Mouse (Mus musculus): ENCODE results near the gene Ptprn2.

Ptprn2 gene

GRCm38 (mm10) chr12:116640871-116641270, 155.4 kb downstream of the Ptprn2 start:
- intact Hi-C loops (cut with DNase I) = loop anchor here (10.0 kb wide), 1 partner anchor 394 kb away; no protein-coding TSS in a partner anchor

- intact Hi-C loops (cut with DNase I) = loop anchor here (10.0 kb wide), 1 partner anchor 393 kb away; no protein-coding TSS in a partner anchor
Observed at GRCm38 (mm10) chr12:116641339-116642190, 156.0 kb downstream of the Ptprn2 start.

GRCm38 (mm10) chr12:116642191-116642549, 156.7 kb downstream of the Ptprn2 start:
- intact Hi-C loops (cut with DNase I) = loop anchor here (10.0 kb wide), 1 partner anchor 393 kb away; no protein-coding TSS in a partner anchor

GRCm38 (mm10) chr12:116646771-116647170, 161.3 kb downstream of the Ptprn2 start:
- intact Hi-C loops (cut with DNase I) = loop anchor here (5.0 to 10.0 kb wide), 3 partner anchors 388 to 711 kb away; no protein-coding TSS in a partner anchor

GRCm38 (mm10) chr12:116648584-116649206, 163.2 kb downstream of the Ptprn2 start:
- intact Hi-C loops (cut with DNase I) = loop anchor here (5.0 to 10.0 kb wide), 3 partner anchors 386 to 709 kb away; no protein-coding TSS in a partner anchor

- intact Hi-C loops (cut with DNase I) = no loop called here
Observed at GRCm38 (mm10) chr12:116653684-116654083, 168.2 kb downstream of the Ptprn2 start.

GRCm38 (mm10) chr12:116660076-116660475, 174.6 kb downstream of the Ptprn2 start:
- intact Hi-C loops (cut with DNase I) = no loop called here

GRCm38 (mm10) chr12:116661018-116661417, 175.5 kb downstream of the Ptprn2 start:
- intact Hi-C loops (cut with DNase I) = no loop called here

- intact Hi-C loops (cut with DNase I) = no loop called here
Observed at GRCm38 (mm10) chr12:116677701-116678100, 192.2 kb downstream of the Ptprn2 start.

GRCm38 (mm10) chr12:116689832-116690231, 204.3 kb downstream of the Ptprn2 start:
- intact Hi-C loops (cut with DNase I) = no loop called here

- intact Hi-C loops (cut with DNase I) = no loop called here
Observed at GRCm38 (mm10) chr12:116709535-116709934, 224.0 kb downstream of the Ptprn2 start.

- intact Hi-C loops (cut with DNase I) = no loop called here
Observed at GRCm38 (mm10) chr12:116710716-116711115, 225.2 kb downstream of the Ptprn2 start.

GRCm38 (mm10) chr12:116711133-116711532, 225.6 kb downstream of the Ptprn2 start:
- intact Hi-C loops (cut with DNase I) = no loop called here

GRCm38 (mm10) chr12:116713096-116713495, 227.6 kb downstream of the Ptprn2 start:
- intact Hi-C loops (cut with DNase I) = no loop called here

GRCm38 (mm10) chr12:116721062-116721461, 235.5 kb downstream of the Ptprn2 start:
- intact Hi-C loops (cut with DNase I) = no loop called here

- intact Hi-C loops (cut with DNase I) = no loop called here
Observed at GRCm38 (mm10) chr12:116740141-116740540, 254.6 kb downstream of the Ptprn2 start.

GRCm38 (mm10) chr12:116741300-116741699, 255.8 kb downstream of the Ptprn2 start:
- intact Hi-C loops (cut with DNase I) = no loop called here

GRCm38 (mm10) chr12:116746401-116746800, 260.9 kb downstream of the Ptprn2 start:
- intact Hi-C loops (cut with DNase I) = no loop called here

- intact Hi-C loops (cut with DNase I) = no loop called here
Observed at GRCm38 (mm10) chr12:116752784-116753183, 267.3 kb downstream of the Ptprn2 start.

GRCm38 (mm10) chr12:116763961-116764360, 278.4 kb downstream of the Ptprn2 start:
- intact Hi-C loops (cut with DNase I) = no loop called here

- intact Hi-C loops (cut with DNase I) = no loop called here
Observed at GRCm38 (mm10) chr12:116770911-116771310, 285.4 kb downstream of the Ptprn2 start.

- intact Hi-C loops (cut with DNase I) = no loop called here
Observed at GRCm38 (mm10) chr12:116771493-116771892, 286.0 kb downstream of the Ptprn2 start.
